Mouse (Mus musculus): ENCODE results near the gene Cmip. TPM values are rescaled to one million over a fixed set of nuclear protein-coding genes. Genes with fewer than 3 reads are reported as not detected.

The Cmip gene
- total and polyA plus RNA-seq, 3 experiments: 17.0 to 71.8 TPM; not detected in 1

- TF ChIP-seq TBP (IDR thresholded peaks at IDR 0.05; ENCODE audit: low read depth, low read length): no peak
- TF ChIP-seq CHD2 (IDR thresholded peaks at IDR 0.05; ENCODE audit: low read length): no peak
- no peak for TF ChIP-seq GABPA (IDR thresholded peaks at IDR 0.05; ENCODE audit: low read depth, low read length)
- TF ChIP-seq SMC3 (IDR thresholded peaks at IDR 0.05; ENCODE audit: low read depth, low read length): no peak
- no peak for TF ChIP-seq TCF12 (IDR thresholded peaks at IDR 0.05; ENCODE audit: low read depth, low read length)
- no peak for TF ChIP-seq POLR2AphosphoS2 (IDR thresholded peaks at IDR 0.05; ENCODE audit: low read length)
- no peaks in the 10 kb centered on the region for H3K79me2 ChIP-seq (ENCODE audit: control insufficient read depth, insufficient read depth, low read length, poor library complexity)
- no peaks in the 10 kb centered on the region for H3K36me3 ChIP-seq (ENCODE audit: control insufficient read depth in 1 of 2, insufficient read depth in 2 of 2, low read length in 2 of 2)
- H3K4me1 ChIP-seq (ENCODE audit: control insufficient read depth in 1 of 2, insufficient read depth in 2 of 2, low read length in 2 of 2): 0 out of 4 replicates have a peak, but pooled peaks cover 0 to 5% of the 10 kb centered on the region in 2 experiments
- no peaks in the 10 kb centered on the region for H3K9me3 ChIP-seq (replicated peaks; ENCODE audit: insufficient read depth, low read length)
- no peak for DNase-seq (ENCODE audit: low read depth, low spot score)
- H3K9ac ChIP-seq (ENCODE audit: control insufficient read depth, low read depth, low read length, poor library complexity, severe bottlenecking): no peak overlapping the region
- H3K27ac ChIP-seq (ENCODE audit: control insufficient read depth, low read depth, low read length): no peak overlapping the region
- H3K4me3 ChIP-seq (ENCODE audit: control insufficient read depth in 1 of 2, insufficient read depth in 1 of 2, low read depth in 2 of 2, low read length in 2 of 2): no peak overlapping the region
- no peaks in the 10 kb centered on the region; a peak in 1 of 4 replicates for H3K27me3 ChIP-seq (ENCODE audit: control insufficient read depth in 1 of 2, insufficient read depth in 2 of 2, low read length in 2 of 2)
Observed at GRCm38 (mm10) chr8:117241848-117242247, 15.0 kb upstream of the Cmip start.

- 0 out of 4 replicates have a peak, but pooled peaks cover 0 to 5% of the 10 kb centered on the region in 2 experiments for H3K4me1 ChIP-seq (ENCODE audit: control insufficient read depth in 1 of 2, insufficient read depth in 2 of 2, low read length in 2 of 2)
- DNase-seq (ENCODE audit: low read depth, low spot score): no peak
- H3K27me3 ChIP-seq (ENCODE audit: control insufficient read depth in 1 of 2, insufficient read depth in 2 of 2, low read length in 2 of 2): no peaks in the 10 kb centered on the region; a peak in 1 of 4 replicates
- TF ChIP-seq CTCF (IDR thresholded peaks at IDR 0.05 in 2 of 3, conservative IDR thresholded peaks at IDR 0.05 in 1 of 3; ENCODE audit: control insufficient read depth in 1 of 3, insufficient read depth in 1 of 3, low read depth in 2 of 3, low read length in 3 of 3, poor library complexity in 1 of 3, severe bottlenecking in 1 of 3) (no peak), MAZ (IDR thresholded peaks at IDR 0.05; ENCODE audit: low read depth, low read length) (no peak), ELF1 (IDR thresholded peaks at IDR 0.05; ENCODE audit: low read depth, low read length) (no peak)
- no peaks in the 10 kb centered on the region for H3K36me3 ChIP-seq (ENCODE audit: control insufficient read depth in 1 of 2, insufficient read depth in 2 of 2, low read length in 2 of 2)
- no peak overlapping the region for H3K9ac ChIP-seq (ENCODE audit: control insufficient read depth, low read depth, low read length, poor library complexity, severe bottlenecking)
- no peak overlapping the region for H3K4me3 ChIP-seq (ENCODE audit: control insufficient read depth in 1 of 2, insufficient read depth in 1 of 2, low read depth in 2 of 2, low read length in 2 of 2)
- no peaks in the 10 kb centered on the region for H3K9me3 ChIP-seq (replicated peaks; ENCODE audit: insufficient read depth, low read length)
- H3K79me2 ChIP-seq (ENCODE audit: control insufficient read depth, insufficient read depth, low read length, poor library complexity): no peaks in the 10 kb centered on the region
- H3K27ac ChIP-seq (ENCODE audit: control insufficient read depth, low read depth, low read length): no peak overlapping the region
Observed at GRCm38 (mm10) chr8:117242286-117242685, 14.6 kb upstream of the Cmip start.

GRCm38 (mm10) chr8:117244601-117245000 is 12.3 kb upstream of the Cmip start:
- Histone ChIP-seq H3K27me3 (ENCODE audit: control insufficient read depth in 1 of 2, insufficient read depth in 2 of 2, low read length in 2 of 2) (no peaks in the 10 kb centered on the region), H3K79me2 (ENCODE audit: control insufficient read depth, insufficient read depth, low read length, poor library complexity) (no peaks in the 10 kb centered on the region), H3K4me1 (ENCODE audit: control insufficient read depth in 1 of 2, insufficient read depth in 2 of 2, low read length in 2 of 2) (peaks cover 0 to 19% of the 10 kb centered on the region in 2 experiments; a peak in 2 of 4 replicates), H3K9me3 (replicated peaks; ENCODE audit: insufficient read depth, low read length) (no peaks in the 10 kb centered on the region), H3K36me3 (ENCODE audit: control insufficient read depth in 1 of 2, insufficient read depth in 2 of 2, low read length in 2 of 2) (peaks cover 0 to 6% of the 10 kb centered on the region in 2 experiments; a peak in 2 of 4 replicates), H3K27ac (ENCODE audit: control insufficient read depth, low read depth, low read length) (no peak overlapping the region), H3K9ac (ENCODE audit: control insufficient read depth, low read depth, low read length, poor library complexity, severe bottlenecking) (no peak overlapping the region), H3K4me3 (ENCODE audit: control insufficient read depth in 1 of 2, insufficient read depth in 1 of 2, low read depth in 2 of 2, low read length in 2 of 2) (no peak overlapping the region)
- DNase-seq (ENCODE audit: low read depth, low spot score): peak; percentile 31
- TF ChIP-seq RCOR1 (IDR thresholded peaks at IDR 0.05; ENCODE audit: low read depth, low read length) (no peak), SIN3A (IDR thresholded peaks at IDR 0.05; ENCODE audit: low read length) (no peak), USF1 (IDR thresholded peaks at IDR 0.05; ENCODE audit: low read depth, low read length) (no peak), MYB (IDR thresholded peaks at IDR 0.05; ENCODE audit: low read depth, low read length) (no peak), USF2 (IDR thresholded peaks at IDR 0.05; ENCODE audit: borderline replicate concordance in 1 of 2, insufficient read depth in 1 of 2, low read depth in 1 of 2, low read length in 2 of 2) (no peak), JUND (IDR thresholded peaks at IDR 0.05; ENCODE audit: low read depth, low read length) (no peak)

All from MEL (cell line).